Mouse (Mus musculus): ENCODE data around the gene Ccdc18.
"Not testable (repeated sequence)": the region's sequence is repeated elsewhere in the genome, so short reads cannot be mapped to it uniquely, and the experiment has no call there.

The Ccdc18 gene

GRCm38 (mm10) chr5:108132441-108133243, at the start of gene Ccdc18, which contains the start of gene Tmed5:
Ccdc18 (plus strand) TSS chr5:108132875.
Tmed5 (minus strand) TSS chr5:108132620.
- peak; percentile 93 to 98 for DNase-seq

DNA sequence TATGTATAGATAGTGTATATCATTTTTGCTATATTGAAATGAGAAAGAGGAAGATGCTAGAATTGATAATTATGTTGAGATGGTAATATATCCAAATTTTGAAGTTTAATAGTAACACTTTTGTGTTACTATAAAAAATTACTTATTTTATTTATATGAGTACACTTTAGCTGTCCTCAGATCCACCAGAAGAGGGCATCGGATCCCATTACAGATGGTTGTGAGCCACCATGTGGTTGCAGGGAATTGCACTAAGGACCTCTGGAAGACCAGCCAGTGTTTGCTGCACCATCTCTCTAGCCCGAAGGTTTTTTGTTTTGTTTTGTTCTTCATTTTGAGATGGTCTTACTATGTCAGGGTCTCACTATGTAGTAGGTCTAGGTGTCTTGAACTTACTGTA, 47.2 kb upstream of the Ccdc18 start:
- no peak for DNase-seq

- DNase-seq: not testable (repeated sequence)
These were observed 39.9 kb upstream of the Ccdc18 start for GRCm38 (mm10) chr5:108092731-108093130.

DNA sequence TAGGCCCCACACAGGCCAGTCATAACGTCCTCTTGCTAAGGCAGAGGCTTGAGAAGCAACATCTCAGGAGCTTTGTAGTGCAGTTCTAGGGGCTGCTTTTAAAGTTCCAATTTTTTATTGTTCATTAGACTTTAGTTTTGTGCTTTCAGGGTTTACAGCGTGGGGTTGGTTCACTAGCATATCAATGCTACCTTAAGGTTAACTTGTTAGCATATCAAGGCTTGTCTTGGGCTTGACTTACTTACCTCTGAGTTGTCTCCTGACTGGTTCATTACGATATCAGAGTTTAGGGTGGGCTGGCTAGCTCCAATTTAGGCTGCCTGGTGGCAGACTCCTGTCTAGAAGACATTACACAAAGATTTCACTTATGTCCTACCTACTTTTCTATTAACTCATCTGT, 35.0 kb upstream of the Ccdc18 start:
- no peak for DNase-seq

- no peak for DNase-seq
These were observed 32.5 kb upstream of the Ccdc18 start for GRCm38 (mm10) chr5:108100196-108100595.

DNA sequence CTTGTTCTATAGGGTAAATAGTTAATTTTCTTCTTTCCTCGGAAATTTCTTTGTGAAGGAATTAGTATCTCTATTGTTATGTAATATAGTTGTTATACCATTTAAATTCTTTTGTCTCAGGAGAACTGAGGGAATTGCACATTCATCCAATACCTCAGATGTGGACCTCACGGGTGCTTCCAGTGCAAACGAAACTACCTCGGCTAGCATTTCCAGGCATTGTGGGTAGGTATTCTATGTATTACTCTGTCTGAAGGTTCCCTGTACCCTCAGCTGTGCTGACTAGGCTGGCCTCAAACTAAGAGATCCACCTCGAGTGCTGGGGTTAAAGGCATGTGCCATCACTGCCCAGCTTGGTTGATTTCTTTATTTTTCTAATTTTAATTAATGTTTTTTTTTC, 28.4 kb upstream of the Ccdc18 start:
- no peak for DNase-seq

DNA sequence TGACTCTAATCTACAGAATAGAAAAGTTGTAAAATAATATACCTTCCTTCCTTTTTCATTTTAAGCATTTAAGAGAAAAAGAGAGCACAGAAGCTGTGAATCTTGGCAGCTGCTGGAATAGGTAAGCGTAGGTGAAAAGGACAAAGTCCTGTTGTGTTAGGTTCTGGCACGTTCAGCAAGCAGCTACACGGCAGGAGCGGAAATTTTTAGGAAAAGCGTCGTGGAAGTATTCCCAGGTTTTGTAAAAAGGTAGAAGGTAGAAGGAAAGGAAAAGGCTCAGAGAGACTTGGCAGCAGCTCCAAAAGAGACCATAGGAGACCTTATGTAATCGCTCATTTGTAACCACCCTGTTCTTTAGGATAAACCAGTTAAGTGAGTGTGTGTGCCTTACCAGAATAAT, 23.3 kb upstream of the Ccdc18 start:
- no peak for DNase-seq

DNA sequence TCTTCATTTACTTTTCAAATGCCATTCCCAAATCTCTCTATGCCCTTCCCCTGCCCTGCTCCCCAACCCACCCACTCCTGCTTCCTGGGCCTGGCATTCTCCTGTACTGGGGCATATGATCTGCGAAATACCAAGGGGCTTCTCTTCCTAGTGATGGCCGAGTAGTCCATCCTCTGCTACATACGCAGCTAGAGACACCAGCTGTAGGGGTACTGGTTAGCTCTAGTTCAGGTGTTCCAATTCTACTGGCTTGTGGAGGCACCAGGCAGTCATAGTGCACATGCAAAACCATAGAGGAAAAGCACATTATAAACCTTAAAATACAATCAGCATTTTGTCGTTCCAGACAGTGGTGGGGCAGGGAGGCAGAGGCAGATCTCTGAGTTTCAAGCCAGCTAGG, 15.0 kb upstream of the Ccdc18 start:
- no peak for DNase-seq

DNA sequence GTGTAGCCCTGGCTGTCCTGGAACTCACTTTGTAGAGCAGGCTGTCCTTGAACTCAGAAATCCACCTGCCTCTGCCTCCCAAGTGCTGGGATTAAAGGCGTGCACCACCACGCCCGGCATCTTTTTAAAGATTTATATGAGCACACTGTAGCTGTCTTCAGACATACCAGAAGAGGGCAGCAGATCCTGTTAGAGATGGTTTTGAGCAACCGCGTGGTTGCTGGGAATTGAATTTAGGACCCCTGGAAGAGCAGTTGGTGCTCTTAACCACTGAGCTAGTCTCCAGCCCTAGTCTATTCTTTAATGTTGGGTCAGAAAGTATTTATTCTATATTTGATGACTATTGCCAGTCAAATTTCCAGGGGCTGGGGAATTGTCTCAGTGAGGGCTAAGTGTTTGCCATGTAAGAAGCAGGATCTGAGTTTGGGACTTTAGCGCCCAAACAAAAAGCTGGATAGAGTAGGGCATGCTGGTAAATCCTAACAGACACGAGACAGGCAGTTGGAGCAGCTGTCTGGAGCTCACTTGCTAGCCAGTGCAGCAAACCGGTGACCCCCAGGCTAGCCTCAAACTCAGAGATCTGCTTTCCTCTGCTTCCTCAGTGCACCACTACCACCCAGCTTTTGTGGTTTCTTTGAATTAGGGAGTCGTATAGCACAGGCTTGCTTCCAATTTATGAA, 12.3 kb upstream of the Ccdc18 start:
- DNase-seq: no peak

GRCm38 (mm10) chr5:108131849-108132440, 730 bp upstream of the Ccdc18 start:
- DNase-seq: no peak

GRCm38 (mm10) chr5:108152592-108152991, 19.9 kb downstream of the Ccdc18 start:
- no peak for DNase-seq

DNA sequence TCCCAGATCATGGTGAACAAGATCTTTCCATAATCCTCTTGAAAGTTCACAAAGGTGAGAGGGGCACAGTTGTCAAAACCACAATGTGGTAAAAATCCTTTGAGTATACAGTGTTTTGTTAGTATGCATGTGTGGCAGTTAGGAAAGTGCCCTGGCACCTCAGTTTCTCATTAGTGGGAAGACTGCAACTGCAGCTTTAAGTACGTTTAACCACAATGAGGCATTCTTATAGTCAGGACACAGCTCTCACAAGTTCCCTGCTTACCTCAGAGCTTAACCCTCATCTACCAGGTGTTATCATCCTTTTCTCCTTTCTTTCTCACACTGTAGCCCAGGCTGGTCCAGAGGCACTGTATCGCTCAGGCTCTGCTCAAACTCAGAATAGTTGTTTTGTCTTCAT, 28.1 kb downstream of the Ccdc18 start:
- DNase-seq: no peak

GRCm38 (mm10) chr5:108163695-108164094, 31.0 kb downstream of the Ccdc18 start:
- DNase-seq: peak; percentile 16 to 49

DNA sequence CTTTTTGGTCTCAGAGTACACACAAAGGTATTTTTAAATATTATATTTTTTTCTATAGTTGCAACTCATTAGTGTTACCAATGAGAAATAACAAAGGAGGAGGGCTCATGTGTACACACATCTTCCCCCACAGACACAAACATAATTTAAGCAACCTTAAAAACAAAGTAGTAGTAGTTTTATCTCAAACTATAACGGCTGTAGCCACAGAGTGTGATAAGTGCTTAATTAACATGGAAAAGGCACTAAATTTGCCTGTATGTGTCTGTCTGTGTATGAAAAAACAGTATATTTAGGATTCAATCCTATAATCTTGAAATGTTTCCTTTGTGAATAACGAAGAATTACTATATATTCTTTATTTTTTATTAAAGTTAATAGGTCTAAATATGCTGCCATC, 51.4 kb downstream of the Ccdc18 start:
- no peak for DNase-seq

GRCm38 (mm10) chr5:108188967-108189366, 56.3 kb downstream of the Ccdc18 start:
- DNase-seq: no peak

DNA sequence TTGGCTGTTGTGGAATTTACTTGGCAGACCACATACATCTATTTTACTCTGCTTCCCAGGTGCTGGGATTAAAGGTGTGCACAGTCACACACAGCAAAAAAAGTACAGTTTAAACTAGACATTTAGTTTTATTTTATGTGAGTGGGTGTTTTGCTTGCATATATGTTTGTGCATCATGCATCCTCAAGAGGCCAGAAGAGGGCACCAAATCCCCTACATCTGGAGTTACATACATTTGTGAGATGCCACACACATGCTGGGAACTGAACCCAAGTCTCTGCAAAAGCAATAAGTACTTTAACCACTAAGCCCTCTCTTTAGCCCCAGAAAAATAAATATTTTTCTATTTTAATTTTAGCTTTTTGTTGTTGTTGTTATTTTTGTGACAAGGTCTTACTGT, 73.3 kb downstream of the Ccdc18 start:
- no peak for DNase-seq

DNA sequence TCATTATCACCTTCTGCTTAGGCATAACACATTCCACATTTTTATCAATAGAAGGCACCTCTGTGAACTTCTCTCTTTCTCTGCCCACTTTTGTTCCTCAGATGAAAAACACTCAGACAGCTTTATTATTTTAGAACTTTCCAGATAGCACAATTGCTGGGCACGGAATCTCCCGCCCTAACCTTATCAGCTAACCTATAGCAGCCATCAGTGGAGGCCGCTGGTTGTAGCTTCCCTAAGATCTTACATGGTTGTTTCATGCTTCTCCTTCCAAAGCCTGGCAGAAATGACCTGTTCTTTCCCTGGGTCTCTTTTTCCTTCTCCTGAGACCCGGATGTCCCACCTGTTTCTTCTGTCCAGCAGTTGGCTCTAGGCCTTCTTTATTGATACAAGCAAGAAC, 78.8 kb downstream of the Ccdc18 start:
- no peak for DNase-seq

DNA sequence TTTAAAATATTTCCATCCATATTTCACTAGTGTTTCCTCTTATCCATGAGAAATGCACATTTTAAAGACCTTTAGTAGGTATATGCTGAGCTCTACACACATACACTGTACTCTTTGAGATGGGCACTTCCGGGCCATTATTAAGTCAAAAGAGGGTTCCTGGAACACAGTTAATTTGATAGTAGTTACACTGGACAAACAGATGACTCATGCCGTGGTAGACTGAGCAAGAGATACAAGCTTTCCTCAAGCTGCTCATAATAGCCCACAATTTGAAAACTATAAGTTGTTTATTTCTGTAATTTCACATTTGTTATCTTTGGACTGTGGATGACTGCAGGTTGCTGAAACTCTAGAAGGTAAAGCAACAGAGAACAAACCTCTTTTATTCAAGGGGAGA, 82.3 kb downstream of the Ccdc18 start:
- DNase-seq: no peak

GRCm38 (mm10) chr5:108224077-108224476, 91.4 kb downstream of the Ccdc18 start:
- DNase-seq: no peak

- DNase-seq: no peak
These were observed 93.5 kb downstream of the Ccdc18 start for GRCm38 (mm10) chr5:108226159-108226558.

- no peak for DNase-seq
These were observed 113.7 kb downstream of the Ccdc18 start for GRCm38 (mm10) chr5:108246314-108246765.

DNA sequence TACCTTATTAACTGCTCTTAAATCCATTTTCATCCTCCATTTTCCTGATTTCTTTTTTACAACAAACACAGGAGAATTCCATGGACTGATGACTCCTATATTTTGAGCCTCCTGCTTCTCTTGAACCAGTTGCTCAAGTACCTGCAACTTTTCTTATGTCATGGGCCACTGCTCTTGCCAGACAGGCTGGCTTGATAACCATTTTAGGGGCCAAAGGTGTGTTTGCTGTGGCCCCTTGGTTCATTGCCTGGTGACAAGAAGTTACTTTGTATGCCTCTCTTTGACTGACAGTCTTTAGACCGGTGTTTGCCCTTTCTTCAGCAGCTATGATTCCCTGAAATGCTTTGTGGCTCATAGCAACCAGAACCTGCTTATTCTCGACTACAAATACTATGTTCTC, 117.4 kb downstream of the Ccdc18 start:
- DNase-seq: no peak

GRCm38 (mm10) chr5:108255259-108255658, 122.6 kb downstream of the Ccdc18 start:
- no peak for DNase-seq

GRCm38 (mm10) chr5:108262722-108263121, 130.0 kb downstream of the Ccdc18 start:
- no peak for DNase-seq
